Mouse (Mus musculus): ENCODE measurements at regions not wholly inside any gene's neighbourhood (a gene's known extent, or its start where the extent isn't known, plus 50 kb on each side); places are given as distances from the start of the nearest gene placed in this dataset.

GRCm38 (mm10) chr1:89301151-89301550 is 153.5 kb upstream of the Agap1 start:
- no peaks in the 10 kb centered on the region for H3K36me3 ChIP-seq
- no peaks in the 10 kb centered on the region for H3K27me3 ChIP-seq
- H3K9me3 ChIP-seq (replicated peaks), result no peaks in the 10 kb centered on the region
- no peak overlapping the region for H3K4me3 ChIP-seq
- H3K9ac ChIP-seq, result no peak overlapping the region
- H3K27ac ChIP-seq, result no peak overlapping the region
- H3K4me2 ChIP-seq (replicated peaks), result no peak overlapping the region
- peaks cover 10% of the 10 kb centered on the region for H3K4me1 ChIP-seq
- no peak for ATAC-seq (ENCODE audit: low FRiP score)
- WGBS, result 92% methylated on average over 6 of the region's 6 CpGs

GRCm38 (mm10) chr1:89302368-89302951 is 152.1 kb upstream of the Agap1 start:
- WGBS, result 61% methylated on average over 20 of the region's 20 CpGs
- Histone ChIP-seq H3K4me1 (peaks cover 10% of the 10 kb centered on the region), H3K36me3 (no peaks in the 10 kb centered on the region), H3K27ac (no peak overlapping the region), H3K4me2 (replicated peaks) (0 out of 2 replicates have a peak overlapping the region, but pooled peaks have one; percentile 6), H3K9ac (no peak overlapping the region), H3K4me3 (no peak overlapping the region), H3K9me3 (replicated peaks) (no peaks in the 10 kb centered on the region), H3K27me3 (no peaks in the 10 kb centered on the region; the same call in 1 of the 2 replicates)
- no peak for ATAC-seq (ENCODE audit: low FRiP score)

GRCm38 (mm10) chr1:89305171-89305570 is 149.4 kb upstream of the Agap1 start:
- no peaks in the 10 kb centered on the region for H3K9me3 ChIP-seq (replicated peaks)
- ATAC-seq (ENCODE audit: low FRiP score), result no peak
- no peak overlapping the region for H3K9ac ChIP-seq
- peaks cover 16% of the 10 kb centered on the region for H3K4me1 ChIP-seq
- no peak overlapping the region for H3K4me3 ChIP-seq
- H3K4me2 ChIP-seq (replicated peaks), result no peak overlapping the region
- WGBS, result 67% methylated on average over 7 of the region's 7 CpGs
- no peak overlapping the region for H3K27ac ChIP-seq
- H3K27me3 ChIP-seq, result no peaks in the 10 kb centered on the region; the same call in 1 of the 2 replicates
- H3K36me3 ChIP-seq, result no peaks in the 10 kb centered on the region

- H3K9me3 ChIP-seq (replicated peaks), result no peaks in the 10 kb centered on the region
- peaks cover 6% of the 10 kb centered on the region; the same call in 1 of the 2 replicates for H3K4me1 ChIP-seq
- no peak overlapping the region for H3K4me3 ChIP-seq
- H3K27me3 ChIP-seq, result no peaks in the 10 kb centered on the region; the same call in 1 of the 2 replicates
- H3K27ac ChIP-seq, result peak overlapping the region; percentile 12; the same call in 1 of the 2 replicates
- H3K9ac ChIP-seq, result no peak overlapping the region
- whole genome bisulfite sequencing, result 68% methylated on average over 13 of the region's 13 CpGs
- ATAC-seq (ENCODE audit: low FRiP score), result peak; percentile 48; the same call in 1 of the 2 replicates
- no peaks in the 10 kb centered on the region for H3K36me3 ChIP-seq
- no peak overlapping the region for H3K4me2 ChIP-seq (replicated peaks)
These were observed 145.8 kb upstream of the Agap1 start for GRCm38 (mm10) chr1:89308788-89309187.

- WGBS, result 90% methylated on average over 7 of the region's 7 CpGs
- Histone ChIP-seq H3K9ac (no peak overlapping the region), H3K4me3 (no peak overlapping the region), H3K27me3 (no peaks in the 10 kb centered on the region), H3K9me3 (replicated peaks) (no peaks in the 10 kb centered on the region), H3K4me1 (peaks cover 6% of the 10 kb centered on the region; the same call in 1 of the 2 replicates), H3K27ac (no peak overlapping the region), H3K4me2 (replicated peaks) (no peak overlapping the region), H3K36me3 (no peaks in the 10 kb centered on the region)
- no peak for ATAC-seq (ENCODE audit: low FRiP score)
These were observed 141.5 kb upstream of the Agap1 start for GRCm38 (mm10) chr1:89313064-89313463.

GRCm38 (mm10) chr1:89317897-89318296 is 136.7 kb upstream of the Agap1 start:
- Histone ChIP-seq H3K27ac (no peak overlapping the region), H3K4me1 (no peaks in the 10 kb centered on the region), H3K9me3 (replicated peaks) (no peaks in the 10 kb centered on the region), H3K36me3 (no peaks in the 10 kb centered on the region), H3K4me2 (replicated peaks) (no peak overlapping the region), H3K27me3 (no peaks in the 10 kb centered on the region), H3K9ac (no peak overlapping the region), H3K4me3 (no peak overlapping the region)
- 88% methylated on average over 4 of the region's 4 CpGs for WGBS
- no peak for ATAC-seq (ENCODE audit: low FRiP score)

- H3K4me3 ChIP-seq, result no peak overlapping the region
- ATAC-seq (ENCODE audit: low FRiP score), result no peak
- H3K4me1 ChIP-seq, result no peaks in the 10 kb centered on the region
- no peak overlapping the region for H3K9ac ChIP-seq
- no peaks in the 10 kb centered on the region for H3K36me3 ChIP-seq
- no peak overlapping the region for H3K4me2 ChIP-seq (replicated peaks)
- 62% methylated on average over 4 of the region's 4 CpGs for WGBS
- no peaks in the 10 kb centered on the region for H3K27me3 ChIP-seq
- H3K9me3 ChIP-seq (replicated peaks), result no peaks in the 10 kb centered on the region
- H3K27ac ChIP-seq, result no peak overlapping the region
These were observed 135.9 kb upstream of the Agap1 start for GRCm38 (mm10) chr1:89318663-89319062.

- no peak overlapping the region for H3K9ac ChIP-seq
- H3K4me1 ChIP-seq, result no peaks in the 10 kb centered on the region
- ATAC-seq (ENCODE audit: low FRiP score), result no peak
- H3K27ac ChIP-seq, result no peak overlapping the region
- H3K4me3 ChIP-seq, result no peak overlapping the region
- no peaks in the 10 kb centered on the region for H3K27me3 ChIP-seq
- no peaks in the 10 kb centered on the region for H3K36me3 ChIP-seq
- 70% methylated on average over 4 of the region's 4 CpGs for WGBS
- H3K4me2 ChIP-seq (replicated peaks), result no peak overlapping the region
- no peaks in the 10 kb centered on the region for H3K9me3 ChIP-seq (replicated peaks)
These were observed 132.0 kb upstream of the Agap1 start for GRCm38 (mm10) chr1:89322621-89323020.

- no peak for ATAC-seq (ENCODE audit: low FRiP score)
- Histone ChIP-seq H3K9ac (no peak overlapping the region), H3K9me3 (replicated peaks) (no peaks in the 10 kb centered on the region), H3K36me3 (no peaks in the 10 kb centered on the region), H3K27ac (no peak overlapping the region), H3K4me2 (replicated peaks) (no peak overlapping the region), H3K4me3 (no peak overlapping the region), H3K4me1 (no peaks in the 10 kb centered on the region), H3K27me3 (no peaks in the 10 kb centered on the region)
- WGBS, result 37% methylated on average over 2 of the region's 2 CpGs
These were observed 131.5 kb upstream of the Agap1 start for GRCm38 (mm10) chr1:89323091-89323490.

- H3K4me1 ChIP-seq, result peaks cover 6% of the 10 kb centered on the region; the same call in 1 of the 2 replicates
- no peaks in the 10 kb centered on the region for H3K27me3 ChIP-seq
- ATAC-seq (ENCODE audit: low FRiP score), result no peak
- no peak overlapping the region for H3K27ac ChIP-seq
- H3K36me3 ChIP-seq, result no peaks in the 10 kb centered on the region
- no peaks in the 10 kb centered on the region for H3K9me3 ChIP-seq (replicated peaks)
- WGBS, result 91% methylated on average over 4 of the region's 4 CpGs
- H3K9ac ChIP-seq, result no peak overlapping the region
- no peak overlapping the region for H3K4me2 ChIP-seq (replicated peaks)
- no peak overlapping the region for H3K4me3 ChIP-seq
These were observed 123.3 kb upstream of the Agap1 start for GRCm38 (mm10) chr1:89331352-89331751.

GRCm38 (mm10) chr1:89332676-89333075 is 121.9 kb upstream of the Agap1 start:
- Histone ChIP-seq H3K27ac (no peak overlapping the region), H3K9me3 (replicated peaks) (no peaks in the 10 kb centered on the region), H3K4me1 (peaks cover 6% of the 10 kb centered on the region; the same call in 1 of the 2 replicates), H3K9ac (no peak overlapping the region), H3K27me3 (no peaks in the 10 kb centered on the region), H3K36me3 (no peaks in the 10 kb centered on the region), H3K4me3 (no peak overlapping the region), H3K4me2 (replicated peaks) (no peak overlapping the region)
- 60% methylated on average over 7 of the region's 7 CpGs for WGBS
- ATAC-seq (ENCODE audit: low FRiP score), result no peak

GRCm38 (mm10) chr1:89337861-89338260 is 116.7 kb upstream of the Agap1 start:
- WGBS, result 87% methylated on average over 5 of the region's 5 CpGs
- Histone ChIP-seq H3K9me3 (replicated peaks) (no peaks in the 10 kb centered on the region), H3K4me1 (peaks cover 10% of the 10 kb centered on the region; the same call in 1 of the 2 replicates), H3K36me3 (no peaks in the 10 kb centered on the region), H3K4me2 (replicated peaks) (no peak overlapping the region), H3K9ac (no peak overlapping the region), H3K27ac (no peak overlapping the region), H3K4me3 (no peak overlapping the region), H3K27me3 (no peaks in the 10 kb centered on the region)
- ATAC-seq (ENCODE audit: low FRiP score), result no peak

GRCm38 (mm10) chr1:89342794-89343193 is 111.8 kb upstream of the Agap1 start:
- peaks cover 8% of the 10 kb centered on the region; the same call in 1 of the 2 replicates for H3K4me1 ChIP-seq
- no peak overlapping the region for H3K4me2 ChIP-seq (replicated peaks)
- WGBS, result 37% methylated on average over 4 of the region's 4 CpGs
- no peaks in the 10 kb centered on the region for H3K36me3 ChIP-seq
- no peak overlapping the region for H3K4me3 ChIP-seq
- no peak overlapping the region for H3K27ac ChIP-seq
- ATAC-seq (ENCODE audit: low FRiP score), result no peak
- H3K9me3 ChIP-seq (replicated peaks), result no peaks in the 10 kb centered on the region
- no peaks in the 10 kb centered on the region for H3K27me3 ChIP-seq
- no peak overlapping the region for H3K9ac ChIP-seq

Measured in hindbrain, embryonic 12.5 days (tissue).